Mouse (Mus musculus) MEL (cell line): ENCODE measurements around the gene Fcrlb. TPM values are rescaled to one million over a fixed set of nuclear protein-coding genes. Genes with fewer than 3 reads are reported as not detected.

Experiments used
- DNase-seq: peaks from one replicate; pipeline ENCODE4 v3.0.0; 2011; ENCODE audit warnings: low read depth, low spot score
- H3K27ac ChIP-seq: 2 replicates; pipeline ENCODE4 v1.5.1; 2012; ENCODE audit warnings: low read depth, mild to moderate bottlenecking, control low read depth, low read length, moderate library complexity; ENCODE audit not compliant: control insufficient read depth
- H3K27me3 ChIP-seq, 2 experiments: fragments of 150-350 bp in 1 of 2; sonication (generic) in 1 of 2; 2 replicates each; pipeline ENCODE4 v1.6.1; 2012; ENCODE audit warnings: low read length in 2 of 2, mild to moderate bottlenecking in 2 of 2, improper control_type of control experiment in 1 of 2, moderate library complexity in 1 of 2; ENCODE audit not compliant: insufficient read depth in 2 of 2, control insufficient read depth in 1 of 2
- H3K36me3 ChIP-seq, 2 experiments: 2 replicates each; pipeline ENCODE4 v1.6.1; 2012 to 2014; ENCODE audit warnings: low read length in 2 of 2, improper control_type of control experiment in 1 of 2, inconsistent platforms in 1 of 2, mild to moderate bottlenecking in 1 of 2; ENCODE audit not compliant: insufficient read depth in 2 of 2, control insufficient read depth in 1 of 2
- H3K4me1 ChIP-seq, 2 experiments: fragments of 150-350 bp in 1 of 2; sonication (generic) in 1 of 2; 2 replicates each; pipeline ENCODE4 v1.6.1; 2012; ENCODE audit warnings: low read length in 2 of 2, improper control_type of control experiment in 1 of 2, mild to moderate bottlenecking in 1 of 2; ENCODE audit not compliant: insufficient read depth in 2 of 2, control insufficient read depth in 1 of 2
- H3K4me3 ChIP-seq, 2 experiments: fragments of 150-350 bp in 1 of 2; sonication (generic) in 1 of 2; 2 replicates each; pipeline ENCODE4 v1.5.1; 2012; ENCODE audit warnings: low read depth in 2 of 2, low read length in 2 of 2, mild to moderate bottlenecking in 2 of 2, moderate library complexity in 2 of 2, control low read depth in 1 of 2, improper control_type of control experiment in 1 of 2; ENCODE audit not compliant: control insufficient read depth in 1 of 2, insufficient read depth in 1 of 2
- H3K79me2 ChIP-seq: 2 replicates; pipeline ENCODE4 v1.6.1; 2012; ENCODE audit warnings: mild to moderate bottlenecking, low read length, moderate library complexity; ENCODE audit not compliant: control insufficient read depth, poor library complexity, insufficient read depth
- H3K9ac ChIP-seq: 2 replicates; pipeline ENCODE4 v1.6.1; 2012; ENCODE audit warnings: low read depth, mild to moderate bottlenecking, control low read depth, low read length, moderate library complexity; ENCODE audit not compliant: control insufficient read depth, poor library complexity, severe bottlenecking
- H3K9me3 ChIP-seq: fragments of 150-350 bp; sonication (generic); replicated peaks from 2 replicates; pipeline ENCODE4 v1.6.1; 2012; ENCODE audit warnings: mild to moderate bottlenecking, low read length, improper control_type of control experiment, moderate library complexity; ENCODE audit not compliant: insufficient read depth
- BHLHE40 ChIP-seq: IDR thresholded peaks from 2 replicates; pipeline ENCODE4 v1.6.1; 2012; ENCODE audit warnings: low read depth, mild to moderate bottlenecking, inconsistent platforms, low read length, improper control_type of control experiment, borderline replicate concordance
- CHD1 ChIP-seq: IDR thresholded peaks from 2 replicates; pipeline ENCODE4 v1.6.1; 2012; ENCODE audit warnings: low read depth, mild to moderate bottlenecking, inconsistent platforms, low read length, improper control_type of control experiment
- CHD2 ChIP-seq: IDR thresholded peaks from 2 replicates; pipeline ENCODE4 v1.6.1; 2011; ENCODE audit warnings: low read length, improper control_type of control experiment
- EP300 ChIP-seq, 2 experiments: IDR thresholded peaks; 2 replicates each; pipeline ENCODE4 v1.6.1; 2011; ENCODE audit warnings: improper control_type of control experiment in 2 of 2, low read length in 2 of 2, low read depth in 1 of 2, mild to moderate bottlenecking in 1 of 2
- ETS1 ChIP-seq: IDR thresholded peaks from 2 replicates; pipeline ENCODE4 v1.6.1; 2012; ENCODE audit warnings: low read depth, mild to moderate bottlenecking, inconsistent platforms, low read length, improper control_type of control experiment, moderate library complexity
- GABPA ChIP-seq: IDR thresholded peaks from 2 replicates; pipeline ENCODE4 v1.6.1; 2012; ENCODE audit warnings: low read depth, mild to moderate bottlenecking, inconsistent platforms, low read length, improper control_type of control experiment, moderate library complexity
- GATA1 ChIP-seq: IDR thresholded peaks from 2 replicates; pipeline ENCODE4 v1.6.1; 2011; ENCODE audit warnings: low read depth, low read length, improper control_type of control experiment
- MAX ChIP-seq: IDR thresholded peaks from 2 replicates; pipeline ENCODE4 v1.6.1; 2011; ENCODE audit warnings: low read length, improper control_type of control experiment
- MEF2A ChIP-seq: IDR thresholded peaks from 2 replicates; pipeline ENCODE4 v1.6.1; 2014; ENCODE audit warnings: low read depth, mild to moderate bottlenecking, inconsistent platforms, low read length, improper control_type of control experiment; ENCODE audit not compliant: poor library complexity, insufficient replicate concordance, severe bottlenecking; ENCODE audit errors: extremely low read depth
- MXI1 ChIP-seq: IDR thresholded peaks from 2 replicates; pipeline ENCODE4 v1.6.1; 2011; ENCODE audit warnings: mild to moderate bottlenecking, low read depth, low read length, improper control_type of control experiment
- MYC ChIP-seq: IDR thresholded peaks from 2 replicates; pipeline ENCODE4 v1.6.1; 2011; ENCODE audit warnings: low read depth, mild to moderate bottlenecking, low read length, improper control_type of control experiment, moderate library complexity
- NELFE ChIP-seq: IDR thresholded peaks from 2 replicates; pipeline ENCODE4 v1.6.1; 2011; ENCODE audit warnings: low read depth, low read length, improper control_type of control experiment
- POLR2AphosphoS2 ChIP-seq: IDR thresholded peaks from 2 replicates; pipeline ENCODE4 v1.6.1; 2011; ENCODE audit warnings: low read length, improper control_type of control experiment
- RAD21 ChIP-seq: IDR thresholded peaks from 2 replicates; pipeline ENCODE4 v1.6.1; 2011; ENCODE audit warnings: mild to moderate bottlenecking, low read depth, low read length, improper control_type of control experiment
- SIN3A ChIP-seq: IDR thresholded peaks from 2 replicates; pipeline ENCODE4 v1.6.1; 2012; ENCODE audit warnings: low read length, improper control_type of control experiment, inconsistent platforms
- TAL1 ChIP-seq: IDR thresholded peaks from 2 replicates; pipeline ENCODE4 v1.6.1; 2012; ENCODE audit warnings: mild to moderate bottlenecking, inconsistent platforms, low read length, moderate library complexity, mixed read lengths
- TCF12 ChIP-seq: IDR thresholded peaks from 2 replicates; pipeline ENCODE4 v1.6.1; 2014; ENCODE audit warnings: low read depth, mild to moderate bottlenecking, inconsistent platforms, low read length, improper control_type of control experiment, moderate library complexity
- UBTF ChIP-seq: IDR thresholded peaks from 2 replicates; pipeline ENCODE4 v1.6.1; 2012; ENCODE audit warnings: low read depth, mild to moderate bottlenecking, inconsistent platforms, low read length, improper control_type of control experiment, moderate library complexity, borderline replicate concordance; ENCODE audit not compliant: insufficient read depth
- USF1 ChIP-seq: IDR thresholded peaks from 2 replicates; pipeline ENCODE4 v1.6.1; 2014; ENCODE audit warnings: low read depth, mild to moderate bottlenecking, inconsistent platforms, low read length, improper control_type of control experiment, moderate library complexity
- USF2 ChIP-seq, 2 experiments: IDR thresholded peaks; 2 replicates each; pipeline ENCODE4 v1.6.1; 2011 to 2012; ENCODE audit warnings: improper control_type of control experiment in 2 of 2, low read length in 2 of 2, borderline replicate concordance in 1 of 2, inconsistent platforms in 1 of 2, low read depth in 1 of 2, mild to moderate bottlenecking in 1 of 2; ENCODE audit not compliant: insufficient read depth in 1 of 2
- ZC3H11A ChIP-seq: IDR thresholded peaks from 2 replicates; pipeline ENCODE4 v1.6.1; 2012; ENCODE audit warnings: low read depth, mild to moderate bottlenecking, inconsistent platforms, low read length, improper control_type of control experiment
- ZKSCAN1 ChIP-seq: IDR thresholded peaks from 2 replicates; pipeline ENCODE4 v1.6.1; 2012; ENCODE audit warnings: low read depth, mild to moderate bottlenecking, inconsistent platforms, low read length, improper control_type of control experiment, moderate library complexity
- ZMIZ1 ChIP-seq: IDR thresholded peaks from 2 replicates; pipeline ENCODE4 v1.6.1; 2012; ENCODE audit warnings: low read depth, mild to moderate bottlenecking, inconsistent platforms, low read length, improper control_type of control experiment, moderate library complexity
- ZNF384 ChIP-seq: IDR thresholded peaks from 2 replicates; pipeline ENCODE4 v1.6.1; 2012; ENCODE audit warnings: low read depth, mild to moderate bottlenecking, inconsistent platforms, low read length, improper control_type of control experiment
- polyA plus RNA-seq, 2 experiments: library from polyadenylated mRNA; stranded (reverse) in 1 of 2; unstranded in 1 of 2; fragments of >175 nt in 1 of 2; fragments of >200 nt in 1 of 2; gene quantifications; 2 replicates each; pipeline versions ENCODE4 v1.2.1 to v1.2.4; 2012; ENCODE audit warnings: low replicate concordance in 2 of 2, low read depth in 1 of 2; ENCODE audit not compliant: insufficient read length in 2 of 2, insufficient read depth in 1 of 2, missing spikeins in 1 of 2
- total RNA-seq: library from RNA; depleted of rRNA; stranded (reverse); fragments of 300-350 nt; gene quantifications from 2 replicates; pipeline ENCODE4 v1.2.3, GENCODE M21; 2012

The Fcrlb gene
- total and polyA plus RNA-seq, 3 experiments, result not detected

DNA sequence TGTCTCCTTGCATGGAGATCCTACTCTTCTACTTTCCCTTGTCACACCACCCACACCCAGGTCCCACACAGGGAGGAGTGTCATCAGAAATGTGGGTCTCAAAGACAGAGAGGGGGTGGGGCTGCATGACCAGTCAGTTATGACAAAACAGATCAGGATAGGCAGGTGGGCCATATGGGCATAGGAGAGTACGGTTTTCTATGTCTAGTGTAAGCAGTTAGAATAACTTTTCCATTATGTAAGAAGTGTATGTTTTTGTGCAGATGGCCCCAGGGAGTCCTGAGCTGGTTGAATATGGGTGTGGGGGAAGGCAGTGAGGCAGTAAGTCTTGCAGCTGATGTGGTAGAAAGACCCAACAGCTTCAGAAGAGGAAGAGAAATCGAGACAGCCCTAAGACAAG lies 15.7 kb upstream of the Fcrlb start:
- Histone ChIP-seq H3K36me3 (peaks cover 0 to 10% of the 10 kb centered on the region in 2 experiments; a peak in 2 of 4 replicates), H3K9ac (no peak overlapping the region), H3K4me1 (peaks cover 5 to 13% of the 10 kb centered on the region in 2 experiments), H3K4me3 (no peak overlapping the region), H3K27ac (no peak overlapping the region), H3K27me3 (no peaks in the 10 kb centered on the region), H3K9me3 (no peaks in the 10 kb centered on the region), H3K79me2 (no peaks in the 10 kb centered on the region)
- no peak for DNase-seq
- TF ChIP-seq TCF12 (no peak), ZKSCAN1 (no peak), MXI1 (no peak), TAL1 (no peak), RAD21 (no peak), CHD1 (no peak), USF2 (IDR thresholded peaks at IDR 0.05; ENCODE audit: borderline replicate concordance in 1 of 2, insufficient read depth in 1 of 2, low read depth in 1 of 2, low read length in 2 of 2) (no peak), UBTF (no peak), NELFE (no peak)

DNA sequence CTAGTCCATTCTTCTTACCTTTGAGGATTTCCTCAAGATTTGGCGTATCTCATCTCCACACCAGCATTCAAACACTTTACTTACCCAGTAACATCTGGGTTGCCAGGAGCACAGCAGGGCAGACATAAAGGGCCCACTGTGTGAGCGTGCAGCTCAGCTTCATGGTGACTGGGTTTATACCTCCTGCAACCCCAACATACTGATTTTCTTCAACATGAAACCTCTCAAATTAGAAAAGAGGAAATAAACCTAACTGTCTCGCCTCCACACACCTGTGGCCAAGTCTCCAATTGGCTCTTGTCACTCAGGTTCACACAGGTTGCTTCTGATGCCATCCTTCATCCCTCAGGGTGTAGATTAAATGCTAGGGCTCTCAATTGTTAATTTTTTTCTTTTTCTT lies 14.6 kb upstream of the Fcrlb start, which contains the start of gene Fcrla:
Gene Fcrla (minus strand): TSS at position 206 of the 400 bp plus-strand sequence.
- H3K27me3 ChIP-seq, result no peaks in the 10 kb centered on the region
- no peak within 1 kb of the TSS for H3K4me3 ChIP-seq
- no peaks in the 10 kb centered on the region for H3K9me3 ChIP-seq
- DNase-seq, result no peak
- H3K27ac ChIP-seq, result no peak within 1 kb of the TSS
- peaks cover 0 to 7% of the 10 kb centered on the region in 2 experiments; a peak in 2 of 4 replicates for H3K36me3 ChIP-seq
- H3K4me1 ChIP-seq, result peaks cover 5 to 11% of the 10 kb centered on the region in 2 experiments
- no peak within 1 kb of the TSS for H3K9ac ChIP-seq
- TF ChIP-seq MYC, result no peak
- TF ChIP-seq ZNF384, result no peak
- TF ChIP-seq ETS1, result no peak
- no peak for TF ChIP-seq BHLHE40
- TF ChIP-seq CHD1, result no peak
- TF ChIP-seq GATA1, result no peak
- TF ChIP-seq CHD2, result no peak
- TF ChIP-seq SIN3A, result no peak
- no peak for TF ChIP-seq UBTF
- TF ChIP-seq USF1, result no peak
- TF ChIP-seq ZMIZ1, result no peak
- no peak for TF ChIP-seq ZC3H11A
- TF ChIP-seq MEF2A, result no peak
- no peak for TF ChIP-seq POLR2AphosphoS2
- TF ChIP-seq EP300 (IDR thresholded peaks at IDR 0.05; ENCODE audit: low read depth in 1 of 2, low read length in 2 of 2), result no peak
- no peak for TF ChIP-seq MAX
- TF ChIP-seq GABPA, result no peak
- no peak for TF ChIP-seq TCF12
- TF ChIP-seq ZKSCAN1, result no peak
- TF ChIP-seq USF2 (IDR thresholded peaks at IDR 0.05; ENCODE audit: borderline replicate concordance in 1 of 2, insufficient read depth in 1 of 2, low read depth in 1 of 2, low read length in 2 of 2), result no peak
- no peaks in the 10 kb centered on the region for H3K79me2 ChIP-seq
